Mouse (Mus musculus): ENCODE measurements around the gene Serpina11. TPM values are rescaled to one million over a fixed set of nuclear protein-coding genes. Genes with fewer than 3 reads are reported as not detected.
A peak's percentile ranks its signal among the peaks of the same experiment; 100 is the strongest.

The Serpina11 gene
- polyA plus RNA-seq (2011; ENCODE audit: insufficient read depth, insufficient read length, low replicate concordance, missing spikeins): 1.4 TPM in 1 of 2 replicates, not detected in the other

DNA sequence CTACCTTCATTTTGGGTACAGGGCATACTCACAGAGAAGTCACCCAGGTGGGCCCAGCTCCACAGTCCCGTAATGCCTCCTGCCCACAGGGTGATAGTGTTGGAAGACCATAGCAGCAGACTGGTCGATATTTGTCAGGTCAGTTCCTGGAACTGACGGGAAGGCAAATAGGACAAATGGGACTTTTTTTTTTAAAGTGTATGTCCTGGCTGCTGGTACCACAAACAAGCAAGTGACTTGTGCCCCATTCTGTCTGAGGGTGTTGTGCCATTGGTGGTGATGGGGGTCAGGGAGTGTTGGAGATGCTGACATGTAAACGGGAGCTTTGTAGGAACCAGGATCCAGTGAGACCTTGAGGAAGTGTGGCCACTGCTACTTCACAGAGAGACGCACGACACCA is at the start of gene Serpina11:
Gene Serpina11 (minus strand): TSS at position 101 of the 400 bp plus-strand sequence.
- Histone ChIP-seq H3K27ac (ENCODE audit: control insufficient read depth, insufficient read depth, low read depth, low read length, poor library complexity) (peak within 1 kb of the TSS; percentile 74), H3K4me3 (replicated peaks; ENCODE audit: control insufficient read depth, low read depth, low read length) (no peak within 1 kb of the TSS), H3K4me1 (ENCODE audit: control insufficient read depth, insufficient read depth, low read length) (peaks cover 6% of the 10 kb centered on the region)
- TF ChIP-seq POLR2A (IDR thresholded peaks at IDR 0.05; ENCODE audit: borderline replicate concordance, control insufficient read depth, low read depth, low read length) (no peak), CTCF (IDR thresholded peaks at IDR 0.05; ENCODE audit: control insufficient read depth, insufficient read depth, low read length) (no peak)
- 71% methylated on average over 6 of the region's 6 CpGs for WGBS

DNA sequence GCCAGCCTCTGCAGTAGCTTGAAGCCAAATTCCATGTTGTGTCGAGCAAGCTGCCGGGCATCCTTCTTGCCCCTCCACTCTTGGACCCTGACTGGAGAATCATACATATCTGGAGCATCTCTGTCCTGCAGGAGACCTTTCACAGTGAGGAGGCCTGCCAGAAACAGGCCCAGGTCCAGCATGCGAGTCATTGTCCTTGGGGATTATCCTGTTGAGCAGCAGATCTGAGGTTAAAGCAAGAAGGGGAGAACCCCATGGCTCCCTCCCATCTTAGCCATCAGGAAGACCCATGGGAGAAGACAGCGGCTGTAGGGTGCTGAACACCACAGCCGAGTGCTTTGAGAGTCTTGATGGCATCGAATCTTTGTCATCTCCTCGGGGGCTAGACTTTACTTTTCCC is 48.4 kb upstream of the Serpina11 start:
- WGBS: 82% methylated on average over 7 of the region's 7 CpGs
- Histone ChIP-seq H3K4me3 (replicated peaks; ENCODE audit: control insufficient read depth, low read depth, low read length) (no peak overlapping the region), H3K4me1 (ENCODE audit: control insufficient read depth, insufficient read depth, low read length) (no peaks in the 10 kb centered on the region), H3K27ac (ENCODE audit: control insufficient read depth, insufficient read depth, low read depth, low read length, poor library complexity) (no peak overlapping the region)
- TF ChIP-seq CTCF (IDR thresholded peaks at IDR 0.05; ENCODE audit: control insufficient read depth, insufficient read depth, low read length) (no peak), POLR2A (IDR thresholded peaks at IDR 0.05; ENCODE audit: borderline replicate concordance, control insufficient read depth, low read depth, low read length) (no peak)

GRCm38 (mm10) chr12:104033752-104034151 is 44.0 kb upstream of the Serpina11 start:
- TF ChIP-seq POLR2A (IDR thresholded peaks at IDR 0.05; ENCODE audit: borderline replicate concordance, control insufficient read depth, low read depth, low read length) (no peak), CTCF (IDR thresholded peaks at IDR 0.05; ENCODE audit: control insufficient read depth, insufficient read depth, low read length) (no peak)
- WGBS: 83% methylated on average over 1 of the region's 1 CpGs
- no peak overlapping the region for H3K4me3 ChIP-seq (replicated peaks; ENCODE audit: control insufficient read depth, low read depth, low read length)
- H3K4me1 ChIP-seq (ENCODE audit: control insufficient read depth, insufficient read depth, low read length): no peaks in the 10 kb centered on the region
- H3K27ac ChIP-seq (ENCODE audit: control insufficient read depth, insufficient read depth, low read depth, low read length, poor library complexity): no peak overlapping the region

DNA sequence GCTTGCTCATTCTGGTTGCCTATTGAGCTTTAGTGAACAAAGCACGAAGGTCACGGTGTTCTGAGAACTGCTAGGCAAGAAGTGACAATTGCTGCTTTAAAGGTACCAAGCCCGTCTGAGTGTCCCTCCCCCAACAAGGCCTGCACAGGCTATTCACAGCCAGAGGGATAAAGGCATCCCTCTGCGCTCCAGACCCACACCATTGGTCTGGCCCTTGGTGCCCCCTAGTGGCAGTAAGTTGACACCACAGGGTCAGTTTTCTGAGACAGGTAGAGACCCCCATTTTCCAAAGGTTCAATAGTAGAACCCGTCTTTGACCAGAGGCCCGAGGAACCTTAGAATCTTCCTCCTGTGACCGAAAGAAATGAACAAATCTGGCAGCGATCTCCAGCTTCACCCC is 40.2 kb upstream of the Serpina11 start:
- WGBS: 34% methylated on average over 8 of the region's 8 CpGs

GRCm38 (mm10) chr12:104015280-104015679 is 25.5 kb upstream of the Serpina11 start:
- H3K4me1 ChIP-seq (ENCODE audit: control insufficient read depth, insufficient read depth, low read length): no peaks in the 10 kb centered on the region
- H3K4me3 ChIP-seq (replicated peaks; ENCODE audit: control insufficient read depth, low read depth, low read length): no peak overlapping the region
- H3K27ac ChIP-seq (ENCODE audit: control insufficient read depth, insufficient read depth, low read depth, low read length, poor library complexity): no peak overlapping the region
- whole genome bisulfite sequencing: 42% methylated on average over 3 of the region's 3 CpGs
- TF ChIP-seq POLR2A (IDR thresholded peaks at IDR 0.05; ENCODE audit: borderline replicate concordance, control insufficient read depth, low read depth, low read length) (no peak), CTCF (IDR thresholded peaks at IDR 0.05; ENCODE audit: control insufficient read depth, insufficient read depth, low read length) (no peak)

More for the DNA sequence above, 40.2 kb upstream of the Serpina11 start:
- TF ChIP-seq POLR2A (IDR thresholded peaks at IDR 0.05; ENCODE audit: borderline replicate concordance, control insufficient read depth, low read depth, low read length): no peak
- TF ChIP-seq CTCF (IDR thresholded peaks at IDR 0.05; ENCODE audit: control insufficient read depth, insufficient read depth, low read length): peak; percentile 64
- Histone ChIP-seq H3K4me1 (ENCODE audit: control insufficient read depth, insufficient read depth, low read length) (no peaks in the 10 kb centered on the region), H3K4me3 (replicated peaks; ENCODE audit: control insufficient read depth, low read depth, low read length) (no peak overlapping the region), H3K27ac (ENCODE audit: control insufficient read depth, insufficient read depth, low read depth, low read length, poor library complexity) (no peak overlapping the region)

DNA sequence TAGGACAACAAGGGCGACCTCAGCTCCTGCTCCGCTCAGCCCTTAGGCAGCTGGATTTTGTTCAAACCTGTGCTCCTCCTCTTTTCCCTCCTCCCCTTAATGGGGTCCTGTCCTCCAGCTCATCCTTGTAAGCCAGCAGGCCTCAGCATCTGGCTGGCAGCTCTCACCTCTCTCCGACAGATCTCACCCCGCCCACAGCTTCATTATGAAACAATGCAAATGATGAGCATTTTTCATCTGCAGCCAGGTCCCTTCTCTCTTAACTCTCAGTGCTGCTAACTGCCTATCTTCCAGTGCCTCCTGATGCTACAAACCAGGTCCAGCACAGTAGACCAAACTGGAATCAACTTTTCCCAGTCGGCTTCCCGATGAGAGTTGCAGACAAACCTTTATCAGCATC is 23.9 kb upstream of the Serpina11 start, which contains the start of gene Serpina9:
Gene Serpina9 (minus strand): TSS at position 136 of the 400 bp plus-strand sequence.
- Histone ChIP-seq H3K4me3 (replicated peaks; ENCODE audit: control insufficient read depth, low read depth, low read length) (no peak within 1 kb of the TSS), H3K27ac (ENCODE audit: control insufficient read depth, insufficient read depth, low read depth, low read length, poor library complexity) (no peak within 1 kb of the TSS), H3K4me1 (ENCODE audit: control insufficient read depth, insufficient read depth, low read length) (no peaks in the 10 kb centered on the region)
- WGBS: 78% methylated on average over 6 of the region's 6 CpGs
- TF ChIP-seq POLR2A (IDR thresholded peaks at IDR 0.05; ENCODE audit: borderline replicate concordance, control insufficient read depth, low read depth, low read length) (no peak), CTCF (IDR thresholded peaks at IDR 0.05; ENCODE audit: control insufficient read depth, insufficient read depth, low read length) (no peak)

- Histone ChIP-seq H3K4me1 (ENCODE audit: control insufficient read depth, insufficient read depth, low read length) (no peaks in the 10 kb centered on the region), H3K27ac (ENCODE audit: control insufficient read depth, insufficient read depth, low read depth, low read length, poor library complexity) (no peak overlapping the region), H3K4me3 (replicated peaks; ENCODE audit: control insufficient read depth, low read depth, low read length) (no peak overlapping the region)
- no peak for TF ChIP-seq POLR2A (IDR thresholded peaks at IDR 0.05; ENCODE audit: borderline replicate concordance, control insufficient read depth, low read depth, low read length)
- TF ChIP-seq CTCF (IDR thresholded peaks at IDR 0.05; ENCODE audit: control insufficient read depth, insufficient read depth, low read length): no peak
- 80% methylated on average over 5 of the region's 5 CpGs for WGBS
Observed at GRCm38 (mm10) chr12:104004689-104005088, 14.9 kb upstream of the Serpina11 start.

GRCm38 (mm10) chr12:104003238-104003612 is 13.5 kb upstream of the Serpina11 start:
- WGBS: 26% methylated on average over 4 of the region's 4 CpGs
- H3K4me3 ChIP-seq (replicated peaks; ENCODE audit: control insufficient read depth, low read depth, low read length): no peak overlapping the region
- H3K27ac ChIP-seq (ENCODE audit: control insufficient read depth, insufficient read depth, low read depth, low read length, poor library complexity): no peak overlapping the region
- no peak for TF ChIP-seq CTCF (IDR thresholded peaks at IDR 0.05; ENCODE audit: control insufficient read depth, insufficient read depth, low read length)
- no peaks in the 10 kb centered on the region for H3K4me1 ChIP-seq (ENCODE audit: control insufficient read depth, insufficient read depth, low read length)

Data from bone marrow, adult 2 months (tissue).